Mouse (Mus musculus) gastrocnemius, postnatal 10 days (tissue): ENCODE data around the gene Slc44a3. TPM values are rescaled to one million over a fixed set of nuclear protein-coding genes. Genes with fewer than 3 reads are reported as not detected.
"Not testable (repeated sequence)": the region's sequence is repeated elsewhere in the genome, so short reads cannot be mapped to it uniquely, and the experiment has no call there.

Source experiments
- DNase-seq: peaks from one replicate; pipeline ENCODE4 v3.0.0; 2021; ENCODE audit warnings: mixed read lengths
- total RNA-seq, 2 experiments: library from RNA; stranded (reverse); gene quantifications; 2 replicates each; pipeline ENCODE4 v1.2.3; 2021

The Slc44a3 gene
- total RNA-seq, 2 experiments from 2014 or later: 0.18 to 0.33 TPM

- DNase-seq: peak; percentile 72
Observed at GRCm38 (mm10) chr3:121550370-121550769, 18.2 kb upstream of the Slc44a3 start.

DNA sequence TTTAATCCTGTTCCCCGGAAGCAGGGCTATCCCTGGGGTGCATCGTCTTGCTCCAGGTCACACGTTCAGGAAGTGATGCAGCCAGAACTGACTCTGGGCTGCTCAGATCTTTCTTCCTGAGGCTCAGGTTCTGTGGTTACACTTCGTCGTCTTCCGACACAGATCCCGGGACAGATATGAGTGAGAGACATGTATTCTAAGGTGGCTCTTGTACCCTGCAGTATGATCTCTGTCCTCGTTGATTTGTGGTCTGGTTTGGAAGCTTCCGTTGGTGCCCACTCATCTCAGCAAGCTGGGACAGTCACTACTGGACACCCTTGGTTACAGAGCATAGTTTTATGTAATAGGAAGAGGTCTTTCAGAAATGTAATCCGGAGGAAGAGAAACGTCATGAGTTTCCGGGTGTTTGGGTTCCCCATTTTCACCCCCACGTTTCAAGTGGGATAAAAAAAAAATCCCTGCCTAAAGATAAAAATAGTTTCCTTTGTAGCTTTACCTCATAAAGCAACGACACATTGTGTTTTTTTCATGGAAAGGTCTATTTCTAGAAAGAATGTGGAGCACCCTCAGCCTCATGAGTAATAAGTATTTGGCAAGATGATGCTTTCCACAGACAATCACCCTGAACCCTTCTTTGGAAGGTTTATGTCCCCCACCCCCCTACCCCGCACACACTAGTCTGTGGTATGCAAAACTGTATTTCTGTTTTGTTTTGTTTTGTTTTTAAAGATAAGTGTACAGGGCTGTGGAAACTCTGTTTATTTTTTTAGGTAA, 15.8 kb upstream of the Slc44a3 start:
- no peak for DNase-seq

DNA sequence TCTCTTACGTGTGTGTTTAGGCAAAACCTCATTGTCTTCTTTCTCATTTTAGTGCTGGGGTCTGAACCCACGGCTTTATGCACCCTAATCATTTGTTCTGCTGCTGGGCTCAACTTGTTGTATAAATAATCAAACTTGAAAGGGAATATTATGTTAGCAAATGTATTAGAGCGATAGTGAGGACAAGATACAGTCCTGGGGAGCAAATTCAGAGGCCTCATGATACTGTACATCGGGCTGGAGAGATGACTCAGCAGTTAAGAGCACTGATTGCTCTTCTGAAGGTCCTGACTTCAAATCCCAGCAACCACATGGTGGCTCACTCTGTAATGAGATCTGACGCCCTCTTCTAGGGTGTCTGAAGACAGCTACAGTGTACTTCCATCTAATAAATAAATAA, 8.4 kb upstream of the Slc44a3 start:
- DNase-seq: no peak

DNA sequence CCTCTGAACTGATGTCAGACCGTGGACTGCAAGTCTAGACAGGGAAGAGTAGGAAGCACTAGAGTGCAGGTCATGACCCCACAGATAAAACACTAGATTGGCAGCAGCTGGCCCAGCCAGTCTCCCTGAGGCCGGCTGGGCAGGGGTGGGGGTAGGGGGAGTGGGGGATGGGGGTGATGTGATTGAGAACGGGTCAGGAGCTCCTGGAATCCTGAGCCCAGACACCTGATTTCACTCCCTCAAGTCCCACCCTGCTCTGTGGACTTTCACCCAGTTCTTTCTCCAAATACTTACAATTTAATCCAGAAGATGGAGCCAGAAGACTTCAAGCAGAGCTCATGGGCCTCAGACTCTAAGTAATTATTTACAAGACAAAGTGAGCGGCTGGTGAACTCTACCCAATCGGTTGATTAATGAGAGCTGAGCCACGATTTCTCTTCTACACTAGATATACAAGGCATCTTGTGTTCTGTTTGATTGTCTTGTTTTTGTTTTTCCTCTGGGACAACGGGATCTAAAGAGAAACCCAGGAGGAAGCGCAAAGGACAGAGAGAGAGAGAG, 7.7 kb upstream of the Slc44a3 start:
- DNase-seq: no peak

DNA sequence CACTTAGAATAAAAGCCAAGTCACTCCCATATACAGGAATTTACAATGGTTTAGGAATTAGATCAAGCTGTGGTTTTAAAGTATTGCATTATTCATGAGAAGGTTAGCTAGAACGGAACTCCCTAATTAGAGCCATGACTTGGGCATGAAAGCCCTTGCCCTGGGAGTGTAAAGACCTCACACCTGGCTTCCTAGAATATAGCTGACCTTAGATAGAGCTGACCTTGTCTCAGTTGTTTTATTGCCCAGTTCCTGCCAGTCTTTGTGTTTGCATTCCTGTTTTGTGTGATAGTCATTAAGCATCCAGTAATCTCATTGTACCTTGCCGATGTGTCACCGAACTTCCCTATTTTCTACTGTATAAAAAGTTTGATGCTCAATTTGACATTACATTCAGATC, 6.6 kb upstream of the Slc44a3 start:
- not testable (repeated sequence) for DNase-seq

DNA sequence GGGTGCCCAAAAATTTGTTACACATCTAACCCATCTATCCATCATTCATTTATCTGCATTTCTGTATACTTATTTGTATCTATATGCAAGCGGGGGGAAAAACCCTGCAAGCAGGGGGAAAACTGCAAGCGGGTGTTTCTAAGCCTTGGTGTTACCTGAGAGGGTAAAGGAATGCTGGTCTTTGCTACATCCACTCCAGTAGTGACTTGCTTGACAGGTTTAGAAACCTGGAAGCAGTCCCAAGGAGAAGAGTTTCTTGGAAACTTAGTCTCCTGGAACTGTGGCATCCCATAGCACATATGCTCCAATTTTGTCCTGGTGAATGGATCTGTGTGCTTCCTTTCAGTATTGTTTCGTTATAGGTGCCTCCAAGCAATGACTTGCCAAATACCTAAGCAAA, 5.8 kb upstream of the Slc44a3 start:
- no peak for DNase-seq

DNA sequence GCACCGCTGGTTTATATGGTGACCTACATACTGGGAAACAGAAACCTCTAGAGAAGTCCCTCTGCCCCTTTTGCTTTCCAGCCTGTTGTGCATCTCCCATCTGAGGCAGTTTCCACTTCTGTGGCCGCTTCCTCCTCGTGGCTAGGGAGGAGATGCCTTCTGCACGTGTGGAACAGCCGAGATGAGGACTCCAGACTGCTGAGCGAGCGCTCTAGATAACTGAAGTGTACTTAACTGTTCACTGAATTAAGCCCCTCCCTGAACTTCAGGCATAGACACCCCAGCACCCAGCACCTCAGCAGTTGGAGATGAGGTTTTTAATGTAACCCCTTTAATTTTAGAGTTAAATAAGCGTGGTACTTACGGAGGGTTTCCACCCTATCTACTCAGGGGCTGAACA, 4.6 kb upstream of the Slc44a3 start:
- DNase-seq: no peak

DNA sequence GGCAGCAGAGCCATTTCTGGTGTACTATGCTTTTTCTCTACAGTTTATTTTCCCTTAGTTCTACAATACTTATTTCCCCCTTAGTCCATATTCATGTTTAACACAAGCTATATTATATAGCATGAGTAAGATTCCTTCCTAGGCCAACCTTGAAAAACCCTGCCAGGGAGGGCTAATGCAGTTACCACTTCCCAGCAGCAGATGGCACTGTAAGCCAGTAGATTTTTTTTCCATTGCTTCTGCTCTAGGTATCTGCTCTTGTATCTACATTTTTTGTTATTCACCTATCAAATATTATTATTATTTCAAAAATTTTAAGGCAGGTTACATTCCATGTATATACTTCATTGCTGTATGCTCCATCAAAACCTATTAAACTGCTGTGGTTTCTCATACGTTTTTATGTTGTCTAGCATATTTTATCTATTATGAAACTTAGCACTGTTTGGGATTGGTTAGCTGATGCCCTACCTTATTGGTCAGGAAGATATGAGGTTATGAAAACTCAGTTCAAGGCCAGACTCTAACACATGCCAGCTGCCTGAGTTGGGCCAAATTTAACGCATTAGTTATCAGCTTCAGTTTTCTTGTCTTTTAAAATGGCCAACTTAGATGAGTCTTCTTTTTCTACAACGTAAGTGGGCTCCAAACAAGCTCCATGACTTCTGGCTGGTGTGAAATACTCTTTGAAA, 3.8 kb upstream of the Slc44a3 start:
- peak; percentile 31 for DNase-seq

GRCm38 (mm10) chr3:121531370-121532148, 645 bp downstream of the Slc44a3 start:
- peak; percentile 16 for DNase-seq

DNA sequence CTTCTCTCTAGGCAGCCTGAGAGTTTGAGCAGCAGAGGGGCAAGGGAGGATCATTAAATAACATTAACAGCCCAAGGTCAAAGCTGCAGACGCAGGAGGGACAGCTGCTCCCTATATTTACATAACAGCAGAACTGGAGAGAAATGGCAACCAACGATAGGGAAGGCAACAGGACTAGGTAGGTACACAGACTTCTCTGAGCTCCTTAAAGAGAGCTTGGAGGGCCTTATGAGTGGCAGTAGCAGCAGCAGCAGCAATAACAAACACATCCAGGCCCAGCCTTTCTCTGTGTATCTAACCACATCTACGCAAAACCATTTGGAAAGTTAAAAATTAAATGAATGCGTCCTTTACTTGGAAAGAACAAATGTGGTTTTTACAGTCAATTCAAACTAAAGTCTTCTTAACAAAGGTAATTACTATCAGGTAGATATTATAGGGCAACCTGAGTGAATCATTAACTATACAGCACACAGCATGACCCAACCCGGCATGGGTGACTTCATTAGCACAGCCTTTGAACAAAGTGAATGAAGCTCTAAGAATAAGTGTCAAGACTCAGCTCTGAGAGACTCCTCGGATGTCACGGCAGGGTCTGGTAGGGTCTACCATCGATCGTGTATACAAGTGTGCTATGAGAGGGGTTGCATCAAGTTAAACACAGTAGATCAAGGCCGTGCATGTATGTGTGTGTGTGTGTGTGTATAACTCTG, 1.5 kb downstream of the Slc44a3 start:
- DNase-seq: no peak

DNA sequence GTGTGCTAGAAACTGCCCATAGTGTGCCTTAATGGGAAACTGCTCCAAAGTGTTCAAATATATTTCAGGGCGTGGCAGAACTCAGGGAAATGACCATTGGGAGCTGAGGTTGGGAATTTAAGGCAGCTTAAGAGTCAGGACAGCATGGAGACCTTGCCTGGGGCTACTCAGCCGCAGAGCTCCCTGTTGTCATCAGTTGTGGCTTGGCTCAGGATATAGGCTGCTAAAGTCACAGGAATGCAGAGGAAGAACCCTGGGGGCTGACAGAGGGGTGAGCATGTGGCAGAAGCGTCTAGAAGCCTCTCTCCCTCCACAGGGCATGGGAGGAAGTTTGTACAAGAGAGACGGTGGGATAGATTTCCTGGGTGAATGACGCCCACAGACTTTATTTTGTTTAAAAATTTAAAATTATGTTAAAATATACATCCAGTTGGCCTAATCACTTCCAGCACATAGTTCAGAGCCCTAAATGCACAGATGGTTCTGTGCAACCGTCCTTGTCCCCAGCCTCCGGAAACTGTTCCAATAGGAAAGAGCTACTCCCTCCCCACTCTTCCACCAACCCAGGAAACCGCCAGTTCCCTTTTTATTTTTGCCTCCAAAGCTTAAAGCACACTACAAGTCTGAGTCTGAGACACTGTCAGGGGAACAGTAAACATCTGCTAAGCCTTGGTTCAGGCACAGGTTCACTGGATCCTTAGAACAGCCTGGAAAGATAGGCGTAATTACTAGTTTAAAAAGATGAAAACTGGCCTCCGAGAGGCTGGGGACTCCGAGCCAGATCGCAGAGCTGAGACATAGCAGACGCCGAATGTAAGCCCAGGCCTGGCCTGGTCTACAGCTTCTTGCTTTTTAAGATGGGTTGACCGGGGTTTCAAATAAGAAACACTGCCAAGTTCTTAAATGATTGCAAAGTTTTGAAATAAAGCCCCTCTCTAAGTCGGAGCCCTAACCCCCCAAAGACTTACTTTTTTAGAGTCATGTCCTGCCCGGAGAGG, 5.8 kb downstream of the Slc44a3 start:
- DNase-seq: no peak

DNA sequence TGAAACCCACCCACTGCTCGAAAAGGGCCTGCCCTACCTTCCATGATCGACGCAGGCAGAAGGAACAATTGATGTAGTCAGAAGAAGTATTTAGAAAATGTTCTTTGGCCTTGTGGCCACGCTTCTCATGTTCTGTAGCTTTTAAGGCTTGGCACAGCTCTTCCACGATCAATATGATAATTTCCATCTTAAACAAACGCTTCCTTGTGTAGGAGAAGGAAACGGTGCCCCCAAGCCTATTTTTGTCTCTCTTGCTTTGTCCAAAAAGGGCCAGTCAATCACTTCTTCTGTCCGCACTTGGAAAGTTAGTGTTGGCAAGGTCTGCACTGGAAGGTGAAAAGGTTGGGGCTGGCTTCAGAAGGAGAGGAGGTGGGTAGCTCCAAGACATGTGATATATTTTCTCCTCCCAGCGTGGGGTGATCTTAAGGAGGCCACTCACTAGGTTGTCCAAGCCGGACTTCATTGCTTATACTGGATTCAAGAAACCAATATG, 10.5 kb downstream of the Slc44a3 start:
- DNase-seq: no peak

GRCm38 (mm10) chr3:121521123-121521522, 11.1 kb downstream of the Slc44a3 start:
- no peak for DNase-seq

DNA sequence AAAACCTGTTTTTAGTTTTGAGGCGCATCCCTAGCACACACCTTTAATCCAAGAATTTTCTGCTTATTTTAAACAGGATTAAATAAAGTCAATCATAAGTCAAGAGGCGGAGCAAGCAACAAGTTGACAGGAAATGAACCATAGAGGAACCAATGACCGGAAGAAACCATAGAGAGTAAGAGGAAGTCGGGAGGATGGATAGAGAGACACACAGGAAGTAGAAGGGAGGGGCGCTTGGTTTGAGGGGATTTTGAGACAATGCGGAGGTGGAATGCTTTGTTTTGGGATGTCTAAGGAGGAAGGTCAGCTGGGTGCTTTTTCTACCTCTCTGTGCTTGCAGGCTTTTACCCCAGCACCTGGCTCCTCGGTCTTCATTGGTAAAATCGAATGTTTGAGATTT, 15.2 kb downstream of the Slc44a3 start:
- DNase-seq: no peak

- DNase-seq: no peak
Observed at GRCm38 (mm10) chr3:121509141-121509540, 23.1 kb downstream of the Slc44a3 start.

- DNase-seq: no peak
Observed at GRCm38 (mm10) chr3:121507678-121508077, 24.5 kb downstream of the Slc44a3 start.

DNA sequence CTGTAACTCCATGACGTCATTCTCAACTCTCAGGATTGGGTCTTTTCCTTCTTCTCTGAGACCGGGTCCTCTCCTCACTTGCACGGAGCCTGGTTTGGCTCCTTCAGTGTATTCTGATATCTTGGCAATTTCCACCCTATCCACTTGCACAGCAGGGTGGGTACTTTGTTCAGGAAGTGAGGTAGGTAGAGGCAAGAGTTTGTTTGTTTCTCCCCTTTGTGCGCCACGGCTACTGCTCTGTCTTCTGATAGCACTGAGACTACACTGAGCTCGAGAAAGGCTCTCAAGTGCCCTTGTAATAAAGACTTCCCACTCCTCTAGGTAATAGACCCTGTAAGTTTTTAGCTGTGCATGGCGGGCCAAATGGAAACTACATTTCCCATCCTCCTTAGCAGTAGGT, 25.4 kb downstream of the Slc44a3 start:
- no peak for DNase-seq

DNA sequence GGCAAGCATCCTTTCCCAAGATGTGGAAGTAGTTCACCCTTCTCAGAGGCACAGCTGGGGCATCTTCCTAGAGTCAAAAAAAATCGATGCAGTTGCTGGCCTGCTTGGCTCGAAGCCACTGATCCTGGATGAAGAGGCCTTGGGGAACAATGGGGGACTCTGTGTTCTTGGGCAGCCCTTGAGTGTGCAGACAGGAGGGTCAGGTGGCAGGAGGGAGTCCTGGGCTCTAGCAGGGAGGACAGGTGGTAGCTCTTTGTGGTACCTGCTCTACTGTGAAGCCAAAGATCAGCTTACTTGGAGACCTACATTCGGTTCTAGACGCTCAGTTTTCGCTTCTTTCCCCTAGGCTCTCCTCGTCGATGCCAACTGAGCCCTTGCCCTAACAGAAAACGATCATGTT, 26.0 kb downstream of the Slc44a3 start:
- DNase-seq: no peak

- no peak for DNase-seq
Observed at GRCm38 (mm10) chr3:121504927-121505487, 27.2 kb downstream of the Slc44a3 start.

DNA sequence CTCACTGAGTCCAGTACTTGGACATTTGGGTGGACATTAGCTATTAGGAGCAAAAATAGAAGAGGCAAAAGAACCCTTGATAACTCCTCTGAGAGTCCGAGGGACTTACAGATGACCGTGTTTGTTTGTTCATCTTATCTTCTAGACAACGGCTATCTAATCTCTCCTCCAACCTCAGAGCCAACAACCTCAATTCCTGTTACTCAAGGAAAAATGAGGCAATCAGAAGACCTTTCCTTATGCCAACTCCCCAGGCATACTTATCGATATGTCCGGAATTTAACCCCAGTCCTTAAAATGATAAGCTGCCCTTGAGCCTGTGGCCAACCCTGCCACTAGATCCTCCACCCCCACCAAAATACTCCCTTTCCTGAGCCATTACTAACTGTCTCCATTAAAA, 31.5 kb downstream of the Slc44a3 start:
- DNase-seq: no peak
